Mouse (Mus musculus) intestine, embryonic 14.5 days (tissue): Measurements from ENCODE around the gene Stox2. TPM values are rescaled to one million over a fixed set of nuclear protein-coding genes. Genes with fewer than 3 reads are reported as not detected.
A peak's percentile ranks its signal among the peaks of the same experiment; 100 is the strongest.
"Not testable (repeated sequence)": the region's sequence is repeated elsewhere in the genome, so short reads cannot be mapped to it uniquely, and the experiment has no call there.

ENCODE experiments used
- ATAC-seq: fragments of 200-750 bp; cut with Nextera tagmentation; replicated peaks from 2 replicates; pipeline ENCODE4 v1.8.0; 2017; ENCODE audit warnings: low read depth, moderate number of reproducible peaks, moderate TSS enrichment, moderate library complexity; ENCODE audit not compliant: low FRiP score, low TSS enrichment
- DNase-seq: peaks from one replicate; pipeline ENCODE4 v3.0.0-alpha.2; 2018; ENCODE audit warnings: low spot score
- H3K27ac ChIP-seq: fragments of 300-500 bp; sonication (generic); 2 replicates; pipeline ENCODE4 v1.5.1; 2014; ENCODE audit warnings: low read depth, mild to moderate bottlenecking, control low read depth
- H3K27me3 ChIP-seq: fragments of 300-500 bp; sonication (generic); replicated peaks from 2 replicates; pipeline ENCODE4 v1.6.1; 2014; ENCODE audit warnings: low read length, control low read depth; ENCODE audit not compliant: control insufficient read depth, insufficient read depth
- H3K36me3 ChIP-seq: fragments of 300-500 bp; sonication (generic); 2 replicates; pipeline ENCODE4 v1.6.1; 2014; ENCODE audit warnings: low read length, control low read depth; ENCODE audit not compliant: control insufficient read depth, insufficient read depth
- H3K4me1 ChIP-seq: fragments of 300-500 bp; sonication (generic); replicated peaks from 2 replicates; pipeline ENCODE4 v1.6.1; 2014; ENCODE audit warnings: low read length, control low read depth, mixed read lengths; ENCODE audit not compliant: control insufficient read depth, insufficient read depth
- H3K4me2 ChIP-seq: fragments of 300-500 bp; sonication (generic); 2 replicates; pipeline ENCODE4 v1.6.1; 2014; ENCODE audit warnings: low read length
- H3K4me3 ChIP-seq: fragments of 300-500 bp; sonication (generic); 2 replicates; pipeline ENCODE4 v1.5.1; 2014; ENCODE audit warnings: low read depth, low read length, control low read depth, mixed read lengths
- H3K9ac ChIP-seq: fragments of 300-500 bp; sonication (generic); 2 replicates; pipeline ENCODE4 v1.6.1; 2014; ENCODE audit warnings: mild to moderate bottlenecking, low read length
- H3K9me3 ChIP-seq: fragments of 300-500 bp; sonication (generic); 2 replicates; pipeline ENCODE4 v1.6.1; 2016; ENCODE audit warnings: low read length, control low read depth; ENCODE audit not compliant: control insufficient read depth
- WGBS: fragments of 180-500 bp; shearing (Covaris S2); extraction: QIAGEN DNeasy Blood & Tissue Kit; methylation state at CpG from one replicate; pipeline ENCODE4 v1.1.7; 2014; 5-methylcytosine and 5-hydroxymethylcytosine counted together
- polyA plus RNA-seq: library from polyadenylated mRNA; unstranded; fragments of >200 nt; fragmentation: Nextera tagmentation; extraction: Ambion mirVana; gene quantifications from 2 replicates; pipeline ENCODE4 v1.2.1, GENCODE M21; 2014

Gene Stox2
- polyA plus RNA-seq, 1 experiment from 2014 or later: 10.6 TPM

- Histone ChIP-seq H3K9ac (no peak overlapping the region), H3K36me3 (no peaks in the 10 kb centered on the region), H3K4me3 (no peak overlapping the region), H3K4me1 (no peaks in the 10 kb centered on the region), H3K9me3 (0 out of 2 replicates have a peak, but pooled peaks cover 3% of the 10 kb centered on the region), H3K27ac (no peak overlapping the region), H3K27me3 (no peaks in the 10 kb centered on the region), H3K4me2 (no peak overlapping the region)
- DNase-seq (no peak), ATAC-seq (no peak)
- whole genome bisulfite sequencing: 47% methylated on average over 6 of the region's 6 CpGs
These were observed 13.1 kb upstream of the Stox2 start for GRCm38 (mm10) chr8:47459216-47459749.

GRCm38 (mm10) chr8:47458591-47458990 lies 12.4 kb upstream of the Stox2 start:
- ATAC-seq (no peak), DNase-seq (no peak)
- Histone ChIP-seq H3K4me3 (no peak overlapping the region), H3K9ac (no peak overlapping the region), H3K9me3 (0 out of 2 replicates have a peak, but pooled peaks cover 3% of the 10 kb centered on the region), H3K36me3 (no peaks in the 10 kb centered on the region), H3K4me2 (no peak overlapping the region), H3K4me1 (no peaks in the 10 kb centered on the region), H3K27me3 (no peaks in the 10 kb centered on the region), H3K27ac (no peak overlapping the region)
- 95% methylated on average over 10 of the region's 10 CpGs for WGBS

- WGBS: 89% methylated on average over 2 of the region's 2 CpGs
These were observed 3.0 kb upstream of the Stox2 start for GRCm38 (mm10) chr8:47449211-47449610.

GRCm38 (mm10) chr8:47439271-47439670 lies 6.9 kb downstream of the Stox2 start:
- WGBS: 54% methylated on average over 12 of the region's 12 CpGs
- Histone ChIP-seq H3K36me3 (no peaks in the 10 kb centered on the region), H3K27ac (no peak overlapping the region), H3K4me2 (no peak overlapping the region), H3K9me3 (no peaks in the 10 kb centered on the region), H3K4me3 (no peak overlapping the region), H3K4me1 (no peaks in the 10 kb centered on the region), H3K27me3 (no peaks in the 10 kb centered on the region), H3K9ac (no peak overlapping the region)
- ATAC-seq (no peak), DNase-seq (no peak)

More at GRCm38 (mm10) chr8:47449211-47449610, 3.0 kb upstream of the Stox2 start:
- not testable (repeated sequence) for ATAC-seq, H3K27me3 ChIP-seq, H3K9ac ChIP-seq, H3K4me1 ChIP-seq, DNase-seq, H3K4me3 ChIP-seq, H3K36me3 ChIP-seq, H3K27ac ChIP-seq, H3K4me2 ChIP-seq, H3K9me3 ChIP-seq

GRCm38 (mm10) chr8:47437976-47438375 lies 8.2 kb downstream of the Stox2 start:
- Histone ChIP-seq H3K4me1 (no peaks in the 10 kb centered on the region), H3K27ac (no peak overlapping the region), H3K27me3 (no peaks in the 10 kb centered on the region), H3K9me3 (no peaks in the 10 kb centered on the region), H3K36me3 (no peaks in the 10 kb centered on the region), H3K4me2 (no peak overlapping the region), H3K4me3 (no peak overlapping the region), H3K9ac (no peak overlapping the region)
- DNase-seq (no peak), ATAC-seq (no peak)
- WGBS: 90% methylated on average over 6 of the region's 6 CpGs

- 89% methylated on average over 2 of the region's 2 CpGs for whole genome bisulfite sequencing
- ATAC-seq (no peak), DNase-seq (no peak)
These were observed 10.3 kb downstream of the Stox2 start for GRCm38 (mm10) chr8:47435861-47436260.

GRCm38 (mm10) chr8:47435412-47435811 lies 10.8 kb downstream of the Stox2 start:
- DNase-seq (no peak), ATAC-seq (no peak)
- Histone ChIP-seq H3K4me2 (no peak overlapping the region), H3K36me3 (no peaks in the 10 kb centered on the region), H3K27me3 (no peaks in the 10 kb centered on the region), H3K9me3 (no peaks in the 10 kb centered on the region), H3K9ac (no peak overlapping the region), H3K4me3 (no peak overlapping the region), H3K27ac (no peak overlapping the region), H3K4me1 (peaks cover 4% of the 10 kb centered on the region; the same call in 1 of the 2 replicates)
- WGBS: 59% methylated on average over 4 of the region's 4 CpGs

More at GRCm38 (mm10) chr8:47435861-47436260, 10.3 kb downstream of the Stox2 start:
- Histone ChIP-seq H3K4me2 (no peak overlapping the region), H3K4me3 (no peak overlapping the region), H3K4me1 (peaks cover 4% of the 10 kb centered on the region; the same call in 1 of the 2 replicates), H3K9me3 (no peaks in the 10 kb centered on the region), H3K27ac (no peak overlapping the region), H3K9ac (no peak overlapping the region), H3K36me3 (no peaks in the 10 kb centered on the region), H3K27me3 (no peaks in the 10 kb centered on the region)

- no peak overlapping the region for H3K4me2 ChIP-seq
- H3K9me3 ChIP-seq: no peaks in the 10 kb centered on the region
- DNase-seq (no peak), ATAC-seq (no peak)
- no peak overlapping the region for H3K4me3 ChIP-seq
- peaks cover 4% of the 10 kb centered on the region; the same call in 1 of the 2 replicates for H3K4me1 ChIP-seq
- H3K27me3 ChIP-seq: no peaks in the 10 kb centered on the region
- 57% methylated on average over 4 of the region's 4 CpGs for WGBS
- H3K27ac ChIP-seq: no peak overlapping the region
- no peak overlapping the region for H3K9ac ChIP-seq
- H3K36me3 ChIP-seq: no peaks in the 10 kb centered on the region
These were observed 14.9 kb downstream of the Stox2 start for GRCm38 (mm10) chr8:47431263-47431662.

- peaks cover 42% of the 10 kb centered on the region for H3K27me3 ChIP-seq
- WGBS: 9% methylated on average over 8 of the region's 8 CpGs
- 0 out of 2 replicates have a peak, but pooled peaks have one; percentile 10 for ATAC-seq
- H3K4me3 ChIP-seq: peak overlapping the region; percentile 60
- not testable (repeated sequence) for H3K36me3 ChIP-seq, DNase-seq, H3K27ac ChIP-seq, H3K4me1 ChIP-seq, H3K9me3 ChIP-seq, H3K9ac ChIP-seq
- H3K4me2 ChIP-seq: peak overlapping the region; percentile 88
These were observed 32.0 kb downstream of the Stox2 start for GRCm38 (mm10) chr8:47414258-47414525.
